Mouse (Mus musculus) E14TG2a.4 (cell line): ENCODE results near the gene Rnf216.

Experiments used
- CTCF ChIP-seq: conservative IDR thresholded peaks from 2 replicates; pipeline ENCODE4 v1.5.1; 2014; ENCODE audit warnings: low read length
- NANOG ChIP-seq: IDR thresholded peaks from 2 replicates; pipeline ENCODE4 v1.6.1; 2014; ENCODE audit warnings: borderline replicate concordance, low read length, mixed read lengths
- POU5F1 ChIP-seq: IDR thresholded peaks from 2 replicates; pipeline ENCODE4 v1.6.1; 2014; ENCODE audit warnings: low read length, borderline replicate concordance

DNA sequence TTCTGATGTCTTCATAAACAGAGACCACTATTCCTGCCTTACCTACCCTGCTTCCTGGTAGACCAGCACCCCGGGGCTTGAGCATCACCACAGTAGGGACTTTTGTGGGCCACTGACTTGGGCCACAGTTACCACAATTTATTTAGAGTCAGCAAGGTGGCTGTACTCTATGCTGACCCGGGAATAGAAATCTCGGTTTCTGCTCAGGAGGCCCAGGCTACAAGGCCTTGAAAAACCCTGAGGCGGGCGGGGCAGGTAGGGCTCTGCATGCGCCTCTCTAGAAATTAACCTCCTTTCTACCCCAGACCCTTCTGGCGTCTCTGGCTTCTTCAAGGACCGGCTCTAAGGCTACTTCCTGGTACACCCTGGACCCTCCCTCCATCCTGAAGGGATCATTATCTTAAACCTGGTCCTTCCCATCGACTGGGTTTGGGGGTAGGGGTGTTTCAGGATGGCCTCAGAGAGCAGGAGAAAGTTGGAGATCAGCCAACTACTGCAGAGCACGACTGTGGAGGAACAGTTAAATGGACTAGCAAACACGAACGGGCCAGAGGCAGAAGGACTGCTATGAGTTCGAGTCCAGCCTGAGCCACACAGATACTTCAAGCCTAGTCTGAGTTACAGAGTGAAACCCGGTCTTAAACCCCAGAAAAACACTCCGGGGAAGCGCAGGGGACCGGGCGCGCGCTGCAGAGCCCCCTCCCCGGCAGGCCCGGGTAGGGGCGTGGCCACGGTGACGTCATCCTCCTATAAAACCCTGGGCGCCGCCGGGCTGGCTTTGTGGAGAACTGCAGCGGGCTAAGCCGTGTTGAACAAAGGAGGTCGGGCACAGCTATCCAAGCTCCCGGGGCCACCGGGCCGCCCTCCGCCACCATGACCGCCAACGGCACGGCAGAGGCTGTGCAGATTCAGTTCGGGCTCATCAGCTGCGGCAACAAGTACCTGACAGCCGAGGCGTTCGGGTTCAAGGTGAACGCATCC is 152.9 kb downstream of the Rnf216 start, which contains the start of gene Fscn1:
- no peak for TF ChIP-seq CTCF
- TF ChIP-seq POU5F1, result no peak
- TF ChIP-seq NANOG, result no peak
